Mouse (Mus musculus) stomach, postnatal 0 days (tissue): ENCODE measurements at regions not wholly inside any gene's neighbourhood (a gene's known extent, or its start where the extent isn't known, plus 50 kb on each side); places are given as distances from the start of the nearest gene placed in this dataset.

Source experiments
- CTCF ChIP-seq: IDR thresholded peaks from 2 replicates; pipeline ENCODE4 v1.5.1; 2016; ENCODE audit warnings: antibody characterized with exemption, low read depth, mild to moderate bottlenecking, moderate library complexity
- EP300 ChIP-seq: optimal IDR thresholded peaks from 2 replicates; pipeline ENCODE3; 2016; ENCODE audit warnings: antibody characterized with exemption

- TF ChIP-seq CTCF, result peak; percentile 49
- no peak for TF ChIP-seq EP300
Observed at GRCm38 (mm10) chr13:42546389-42546788, 134.0 kb upstream of the Phactr1 start.
